Mouse (Mus musculus): ENCODE measurements around the gene Ube2j1.

Gene Ube2j1

GRCm38 (mm10) chr4:33012484-33012883, 18.7 kb upstream of the Ube2j1 start:
- no peak for DNase-seq (ENCODE audit: low spot score in 2 of 2)

- peak; percentile 62 to 86 for DNase-seq (ENCODE audit: low spot score in 2 of 2)
Measured at GRCm38 (mm10) chr4:33018361-33018999, 12.7 kb upstream of the Ube2j1 start.

- DNase-seq (ENCODE audit: low spot score in 2 of 2): no peak
Measured at GRCm38 (mm10) chr4:33024420-33024819, 6.8 kb upstream of the Ube2j1 start.

- no peak for DNase-seq (ENCODE audit: low spot score in 2 of 2)
Measured at GRCm38 (mm10) chr4:33029104-33029503, 2.1 kb upstream of the Ube2j1 start.

- DNase-seq (ENCODE audit: low spot score in 2 of 2): no peak
Measured at GRCm38 (mm10) chr4:33030264-33031194, 687 bp upstream of the Ube2j1 start.

- no peak for DNase-seq (ENCODE audit: low spot score in 2 of 2)
Measured at GRCm38 (mm10) chr4:33032045-33032444, 829 bp downstream of the Ube2j1 start.

GRCm38 (mm10) chr4:33033515-33033914, 2.3 kb downstream of the Ube2j1 start:
- DNase-seq (ENCODE audit: low spot score in 2 of 2): no peak

GRCm38 (mm10) chr4:33039826-33040225, 8.6 kb downstream of the Ube2j1 start:
- no peak for DNase-seq (ENCODE audit: low spot score in 2 of 2)

- DNase-seq (ENCODE audit: low spot score in 2 of 2): no peak
Measured at GRCm38 (mm10) chr4:33049601-33050000, 18.4 kb downstream of the Ube2j1 start.

GRCm38 (mm10) chr4:33052055-33052454, 20.8 kb downstream of the Ube2j1 start:
- DNase-seq (ENCODE audit: low spot score in 2 of 2): no peak

GRCm38 (mm10) chr4:33052650-33053049, 21.4 kb downstream of the Ube2j1 start:
- DNase-seq (ENCODE audit: low spot score in 2 of 2): no peak

GRCm38 (mm10) chr4:33054426-33054825, 23.2 kb downstream of the Ube2j1 start:
- DNase-seq (ENCODE audit: low spot score in 2 of 2): no peak

- DNase-seq (ENCODE audit: low spot score in 2 of 2): no peak
Measured at GRCm38 (mm10) chr4:33056317-33056716, 25.1 kb downstream of the Ube2j1 start.

GRCm38 (mm10) chr4:33057890-33058687, 26.9 kb downstream of the Ube2j1 start:
- DNase-seq (ENCODE audit: low spot score in 2 of 2): peak in 1 of 2 experiments; percentile 55

- DNase-seq (ENCODE audit: low spot score in 2 of 2): no peak
Measured at GRCm38 (mm10) chr4:33061158-33061557, 29.9 kb downstream of the Ube2j1 start.

- no peak for DNase-seq (ENCODE audit: low spot score in 2 of 2)
Measured at GRCm38 (mm10) chr4:33062981-33063380, 31.8 kb downstream of the Ube2j1 start, which contains the start of gene Gabrr2. Gene Gabrr2, plus strand, starts transcription at chr4:33062999.

GRCm38 (mm10) chr4:33064986-33065385, 33.8 kb downstream of the Ube2j1 start:
- DNase-seq (ENCODE audit: low spot score in 2 of 2): no peak

- peak in 1 of 2 experiments; percentile 45 for DNase-seq (ENCODE audit: low spot score in 2 of 2)
Measured at GRCm38 (mm10) chr4:33066223-33066960, 35.2 kb downstream of the Ube2j1 start.

GRCm38 (mm10) chr4:33067331-33067730, 36.1 kb downstream of the Ube2j1 start:
- peak in 1 of 2 experiments; percentile 26 for DNase-seq (ENCODE audit: low spot score in 2 of 2)

- DNase-seq (ENCODE audit: low spot score in 2 of 2): peak in 1 of 2 experiments; percentile 33
Measured at GRCm38 (mm10) chr4:33067826-33068225, 36.6 kb downstream of the Ube2j1 start.

GRCm38 (mm10) chr4:33068894-33069293, 37.7 kb downstream of the Ube2j1 start:
- no peak for DNase-seq (ENCODE audit: low spot score in 2 of 2)
